Mouse (Mus musculus) embryo, embryonic 10 days (tissue): Measurements from ENCODE around the gene Gm20835.
"Not testable (repeated sequence)": the region's sequence is repeated elsewhere in the genome, so short reads cannot be mapped to it uniquely, and the experiment has no call there.

Experiments
- DNase-seq: peaks from one replicate; pipeline ENCODE4 v3.0.0-alpha.2; 2015; ENCODE audit warnings: low spot score

Gene Gm20835

GRCm38 (mm10) chrY:36735190-36735589 lies at the start of gene Gm20835:
Gm20835 (minus strand) TSS chrY:36735290.
- not testable (repeated sequence) for DNase-seq
